Mouse (Mus musculus) stomach, postnatal 0 days (tissue): ENCODE data around the gene Dnaaf2.

Experiments used
- CTCF ChIP-seq: IDR thresholded peaks from 2 replicates; pipeline ENCODE4 v1.5.1; 2016; ENCODE audit warnings: antibody characterized with exemption, low read depth, mild to moderate bottlenecking, moderate library complexity
- EP300 ChIP-seq: optimal IDR thresholded peaks from 2 replicates; pipeline ENCODE3; 2016; ENCODE audit warnings: antibody characterized with exemption

GRCm38 (mm10) chr12:69215000-69215785, 17.0 kb upstream of the Dnaaf2 start:
- TF ChIP-seq CTCF (no peak), EP300 (no peak)
